Mouse (Mus musculus): ENCODE measurements around the gene Gm28551. TPM values are rescaled to one million over a fixed set of nuclear protein-coding genes. Genes with fewer than 3 reads are reported as not detected.

Gm28551 gene
- polyA plus RNA-seq, 1 experiment: not detected

DNA sequence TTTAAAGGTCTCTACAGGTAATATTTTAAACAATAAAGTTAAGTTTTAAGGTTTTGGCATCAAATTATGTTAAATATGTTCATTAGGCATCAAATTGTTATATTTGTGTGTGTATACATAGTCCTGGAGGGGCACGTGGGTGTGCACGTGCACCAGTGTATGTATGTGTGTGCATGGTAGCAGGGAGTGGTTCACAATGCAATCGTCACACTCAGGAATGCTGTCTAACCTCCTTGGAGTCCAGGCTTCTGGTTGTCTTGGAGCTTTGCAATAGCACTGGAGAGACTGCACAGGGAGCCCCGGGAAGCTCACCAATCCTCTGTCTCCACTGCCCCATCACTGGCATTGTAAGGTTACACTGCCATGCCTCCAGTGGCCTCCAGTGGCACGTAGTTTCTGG lies 29.2 kb downstream of the Gm28551 start:
- Histone ChIP-seq H3K36me3 (ENCODE audit: control insufficient read depth, insufficient read depth, low read length) (peaks cover 2% of the 10 kb centered on the region), H3K4me3 (ENCODE audit: control insufficient read depth, insufficient read depth, low read length) (no peak overlapping the region), H3K27ac (ENCODE audit: control insufficient read depth, insufficient read depth, low read length) (no peak overlapping the region), H3K4me1 (replicated peaks; ENCODE audit: control insufficient read depth, insufficient read depth, low read length) (no peaks in the 10 kb centered on the region), H3K27me3 (ENCODE audit: control insufficient read depth, insufficient read depth, low read length) (no peaks in the 10 kb centered on the region)
- no peak for DNase-seq
- TF ChIP-seq POLR2A (IDR thresholded peaks at IDR 0.05; ENCODE audit: control insufficient read depth, extremely low read depth, insufficient read depth, low read length, poor library complexity) (no peak), CTCF (IDR thresholded peaks at IDR 0.05; ENCODE audit: borderline replicate concordance, control insufficient read depth, extremely low read depth, insufficient read depth, low read length, poor library complexity) (no peak)
- 97% methylated on average over 5 of the region's 5 CpGs for WGBS

DNA sequence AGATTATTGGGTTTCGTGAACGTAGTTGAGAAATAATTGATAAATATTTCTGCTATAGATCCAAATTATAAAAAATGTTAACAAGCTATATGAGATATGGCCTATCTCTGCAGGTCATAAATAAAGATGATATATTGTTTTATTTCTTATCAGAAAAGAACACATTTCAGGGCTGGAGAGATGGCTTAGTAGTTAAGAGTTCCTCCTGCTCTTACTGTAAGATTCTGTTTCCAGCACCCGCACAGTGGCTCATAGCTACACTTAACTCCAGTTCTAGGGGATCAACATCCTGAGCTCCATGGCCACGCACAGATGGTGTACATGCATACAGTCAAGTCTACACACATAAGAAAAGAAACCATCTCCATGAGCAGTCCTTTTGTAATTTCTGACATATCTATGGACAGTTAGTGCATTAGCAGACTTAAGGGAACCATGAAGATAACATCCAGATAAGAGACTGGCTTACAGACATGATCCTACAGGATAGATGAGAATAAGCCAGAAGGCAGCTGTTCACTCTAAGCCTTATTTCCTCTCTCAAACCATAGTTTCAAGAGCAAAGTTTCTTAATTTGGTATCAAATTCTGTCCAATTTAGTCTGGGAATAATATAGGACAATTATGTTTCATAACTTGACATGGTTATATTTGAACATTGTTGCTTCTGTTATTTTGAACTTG lies 30.7 kb downstream of the Gm28551 start:
- H3K36me3 ChIP-seq (ENCODE audit: control insufficient read depth, insufficient read depth, low read length): peaks cover 8% of the 10 kb centered on the region
- no peak overlapping the region for H3K27ac ChIP-seq (ENCODE audit: control insufficient read depth, insufficient read depth, low read length)
- TF ChIP-seq CTCF (IDR thresholded peaks at IDR 0.05; ENCODE audit: borderline replicate concordance, control insufficient read depth, extremely low read depth, insufficient read depth, low read length, poor library complexity) (no peak), POLR2A (IDR thresholded peaks at IDR 0.05; ENCODE audit: control insufficient read depth, extremely low read depth, insufficient read depth, low read length, poor library complexity) (no peak)
- H3K4me1 ChIP-seq (replicated peaks; ENCODE audit: control insufficient read depth, insufficient read depth, low read length): no peaks in the 10 kb centered on the region
- H3K4me3 ChIP-seq (ENCODE audit: control insufficient read depth, insufficient read depth, low read length): no peak overlapping the region
- WGBS: 98% methylated on average over 4 of the region's 4 CpGs
- no peak for DNase-seq
- no peaks in the 10 kb centered on the region for H3K27me3 ChIP-seq (ENCODE audit: control insufficient read depth, insufficient read depth, low read length)

DNA sequence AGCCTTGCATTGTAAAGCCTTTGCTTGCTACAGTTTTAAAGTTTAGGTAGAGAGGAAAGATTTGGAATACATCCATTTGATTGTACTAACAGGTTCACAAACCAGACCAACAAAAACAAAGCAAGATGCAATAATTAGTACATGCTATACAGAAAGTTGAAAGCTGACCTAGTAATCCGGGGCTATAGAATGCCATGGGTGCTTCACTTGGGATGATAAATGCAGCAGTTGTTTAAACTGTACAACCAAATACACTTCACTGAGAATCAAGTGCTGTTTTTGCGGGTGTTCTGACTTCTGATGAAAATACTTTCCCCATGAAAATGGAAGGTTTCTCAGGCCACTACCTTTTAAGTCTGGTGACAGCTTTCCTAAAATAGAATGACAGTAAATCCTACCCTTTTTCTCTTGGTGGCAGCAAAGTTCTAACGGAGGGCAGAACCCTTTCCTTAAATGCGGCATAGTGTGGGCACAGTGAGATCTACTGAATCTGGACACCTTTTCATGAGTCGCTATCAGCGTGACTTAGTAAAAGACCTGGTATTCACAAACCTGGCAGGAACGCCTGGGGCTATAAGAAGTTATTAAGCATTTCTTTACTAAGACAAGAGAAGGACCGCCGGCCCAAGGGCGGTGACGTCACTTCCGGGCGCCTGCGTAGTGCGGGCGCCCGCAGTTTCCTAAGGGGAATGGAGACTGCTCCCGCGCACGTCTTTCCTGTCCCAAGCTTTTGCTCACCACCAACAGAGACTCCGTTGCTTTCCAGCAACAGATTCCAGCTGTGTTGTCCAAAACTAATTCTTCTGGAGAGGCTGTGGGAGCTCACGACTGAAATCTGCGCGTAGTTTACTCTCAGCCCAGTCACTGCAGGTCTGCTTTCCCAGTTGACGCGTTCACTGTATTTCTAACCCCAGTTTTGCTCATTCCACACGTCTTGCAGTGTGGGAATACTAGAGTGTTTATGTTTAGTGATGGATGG lies 39.2 kb downstream of the Gm28551 start, which contains the start of gene Osgepl1:
Osgepl1 (plus strand) TSS at position 636 of the 979 bp plus-strand sequence.
- no peaks in the 10 kb centered on the region for H3K4me1 ChIP-seq (replicated peaks; ENCODE audit: control insufficient read depth, insufficient read depth, low read length)
- 2% methylated on average over 27 of the region's 27 CpGs for WGBS
- peak within 1 kb of the TSS; percentile 9; the same call in 1 of the 2 replicates for H3K27ac ChIP-seq (ENCODE audit: control insufficient read depth, insufficient read depth, low read length)
- DNase-seq: peak; percentile 82
- H3K36me3 ChIP-seq (ENCODE audit: control insufficient read depth, insufficient read depth, low read length): peaks cover 8% of the 10 kb centered on the region
- H3K4me3 ChIP-seq (ENCODE audit: control insufficient read depth, insufficient read depth, low read length): peak within 1 kb of the TSS; percentile 83
- no peaks in the 10 kb centered on the region for H3K27me3 ChIP-seq (ENCODE audit: control insufficient read depth, insufficient read depth, low read length)
- peak; percentile 51 for TF ChIP-seq POLR2A (IDR thresholded peaks at IDR 0.05; ENCODE audit: control insufficient read depth, extremely low read depth, insufficient read depth, low read length, poor library complexity)
- TF ChIP-seq CTCF (IDR thresholded peaks at IDR 0.05; ENCODE audit: borderline replicate concordance, control insufficient read depth, extremely low read depth, insufficient read depth, low read length, poor library complexity): no peak

DNA sequence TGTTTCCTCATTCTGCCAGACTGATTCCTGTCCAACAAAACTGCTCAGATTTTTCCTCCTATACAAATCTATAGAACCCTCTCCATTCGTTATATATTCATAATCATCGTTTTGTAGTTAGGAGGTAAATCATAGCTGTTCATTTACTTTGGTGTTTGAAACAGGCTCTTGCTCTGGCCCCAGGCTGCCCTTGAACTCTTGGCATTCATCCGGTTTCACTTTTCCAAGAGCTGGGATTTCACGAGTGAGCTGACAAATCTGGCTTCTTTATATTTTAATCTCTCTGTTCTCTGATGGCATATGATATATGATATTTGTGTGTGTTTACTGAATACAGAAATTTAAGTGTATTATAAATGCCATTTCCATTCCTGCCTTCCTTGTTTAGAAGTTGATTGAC lies 52.0 kb downstream of the Gm28551 start:
- Histone ChIP-seq H3K4me3 (ENCODE audit: control insufficient read depth, insufficient read depth, low read length) (no peak overlapping the region), H3K27me3 (ENCODE audit: control insufficient read depth, insufficient read depth, low read length) (no peaks in the 10 kb centered on the region), H3K36me3 (ENCODE audit: control insufficient read depth, insufficient read depth, low read length) (peaks cover 16% of the 10 kb centered on the region; the same call in 1 of the 2 replicates), H3K27ac (ENCODE audit: control insufficient read depth, insufficient read depth, low read length) (no peak overlapping the region), H3K4me1 (replicated peaks; ENCODE audit: control insufficient read depth, insufficient read depth, low read length) (no peaks in the 10 kb centered on the region)
- 93% methylated on average over 4 of the region's 4 CpGs for WGBS
- no peak for DNase-seq
- TF ChIP-seq POLR2A (IDR thresholded peaks at IDR 0.05; ENCODE audit: control insufficient read depth, extremely low read depth, insufficient read depth, low read length, poor library complexity) (no peak), CTCF (IDR thresholded peaks at IDR 0.05; ENCODE audit: borderline replicate concordance, control insufficient read depth, extremely low read depth, insufficient read depth, low read length, poor library complexity) (no peak)

DNA sequence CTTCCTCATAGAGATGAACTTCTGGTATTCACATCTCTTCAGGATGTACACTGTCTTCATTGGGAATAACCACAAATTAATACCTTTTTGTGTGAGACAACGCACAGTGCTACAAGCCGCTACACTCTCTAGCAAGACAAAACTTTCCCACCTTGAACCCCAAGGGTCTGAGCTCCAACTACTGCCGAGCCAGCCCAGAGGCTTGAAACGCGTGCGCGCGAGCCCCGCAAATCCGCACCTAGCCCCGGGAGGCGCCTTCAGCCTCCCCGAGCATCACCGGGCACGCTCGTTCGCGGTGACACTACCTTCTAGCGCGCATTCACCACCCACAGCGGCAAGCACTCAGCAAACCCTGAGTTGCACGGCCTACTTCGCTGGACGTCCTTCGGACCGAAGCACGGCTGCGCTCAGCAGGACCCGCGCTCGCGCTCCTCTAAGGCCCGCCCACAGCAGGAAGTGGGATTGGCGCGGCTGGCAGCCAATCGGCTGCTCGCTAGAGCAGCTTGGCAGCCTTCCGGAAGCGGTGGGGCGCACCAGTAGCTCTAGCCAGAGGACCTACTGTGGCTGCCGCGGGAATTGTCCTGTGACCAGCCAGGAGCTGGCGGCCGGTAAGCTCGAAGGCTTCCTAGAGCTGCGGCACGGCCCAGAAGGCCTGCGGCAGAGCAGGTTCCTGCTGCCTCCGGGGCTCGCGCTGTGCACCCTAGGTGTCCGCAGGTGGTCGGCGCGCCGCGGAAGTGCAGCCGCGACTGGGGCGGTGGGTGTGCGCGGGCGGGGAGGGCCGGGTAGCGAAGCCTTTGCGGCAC lies 55.7 kb downstream of the Gm28551 start, which contains the start of the genes Pms1, Ormdl1 and Gm28778:
Pms1 (minus strand) TSS at position 438 of the 803 bp plus-strand sequence.
Ormdl1 (plus strand) TSS at position 515 of the 803 bp plus-strand sequence.
Gm28778 (plus strand) TSS at position 531 of the 803 bp plus-strand sequence.
- Histone ChIP-seq H3K4me3 (ENCODE audit: control insufficient read depth, insufficient read depth, low read length) (peak within 1 kb of the TSS; percentile 73), H3K4me1 (replicated peaks; ENCODE audit: control insufficient read depth, insufficient read depth, low read length) (no peaks in the 10 kb centered on the region), H3K27me3 (ENCODE audit: control insufficient read depth, insufficient read depth, low read length) (no peaks in the 10 kb centered on the region), H3K27ac (ENCODE audit: control insufficient read depth, insufficient read depth, low read length) (peak within 1 kb of the TSS; percentile 65), H3K36me3 (ENCODE audit: control insufficient read depth, insufficient read depth, low read length) (peaks cover 5% of the 10 kb centered on the region; the same call in 1 of the 2 replicates)
- under 1% methylated on average over 66 of the region's 66 CpGs for WGBS
- peak; percentile 93 for DNase-seq
- TF ChIP-seq CTCF (IDR thresholded peaks at IDR 0.05; ENCODE audit: borderline replicate concordance, control insufficient read depth, extremely low read depth, insufficient read depth, low read length, poor library complexity) (peak; percentile 60; the same call in 1 of the 2 replicates), POLR2A (IDR thresholded peaks at IDR 0.05; ENCODE audit: control insufficient read depth, extremely low read depth, insufficient read depth, low read length, poor library complexity) (peak; percentile 84; the same call in 1 of the 2 replicates)
